17 mouse cellular contexts compared by ENCODE assay signal in the genomic region with DNA sequence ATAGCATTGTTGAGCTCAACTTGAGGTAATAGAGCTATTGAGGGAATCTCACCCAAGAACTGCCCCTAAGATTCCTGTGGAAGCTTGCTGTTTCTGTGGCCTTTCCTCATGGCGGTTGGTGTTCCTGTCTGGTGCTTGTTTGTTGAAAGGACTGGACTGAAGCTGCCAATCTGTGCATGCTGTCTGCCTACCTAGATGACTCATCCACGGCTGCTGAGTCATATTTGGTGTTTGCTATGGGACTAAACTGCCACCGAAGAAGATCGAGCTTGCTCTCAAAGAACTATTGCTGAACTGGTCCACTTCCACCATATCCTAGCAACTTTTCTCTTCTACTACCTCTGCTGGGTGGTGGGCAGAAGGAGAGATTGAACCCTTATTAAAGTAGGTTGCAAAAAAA.
"Had no signal": no experiment of that assay in that cellular context is flagged by ENCODE, and none has a peak within 500 bp of the region (broad histone marks: within the 10 kb centered on the region; RNA-seq: fewer than 3 reads in every experiment).

No protein-coding gene starts in this region.

- ATAC-seq: forebrain, embryonic 16.5 days; hindbrain, embryonic 16.5 days; inflammation-experienced regulatory T-cells, adult 6 months; intestine, embryonic 15.5 days; intestine, postnatal 0 days had no signal

- DNase-seq: gastrocnemius, adult 2 months; gastrocnemius, postnatal 10 days; gastrocnemius, postnatal 25 days; heart, adult 2 months; heart, postnatal 4 days; kidney, adult 18-20 months; kidney, adult 8-10 months; kidney, postnatal 10 days; kidney, postnatal 25 days; kidney, postnatal 4 days; liver; liver, embryonic 13.5 days had no signal
